Mouse (Mus musculus): ENCODE data around the gene Gm10135. TPM values are rescaled to one million over a fixed set of nuclear protein-coding genes. Genes with fewer than 3 reads are reported as not detected.

The Gm10135 gene
- not detected for total RNA-seq (2023)

GRCm38 (mm10) chr5:72974602-72975001 is at the start of gene Gm10135:
Gene Gm10135 (minus strand): TSS chr5:72974702.

GRCm38 (mm10) chr5:73006784-73007581 is 32.5 kb upstream of the Gm10135 start, which contains the start of gene Slc10a4:
Gene Slc10a4 (plus strand): TSS chr5:73006883.

Other genes starting within 250 kb of the Gm10135 start
- 100 to 1,000 TPM; 175 to 177 TPM for gene Txk, start 221.9 kb downstream of the Gm10135 start, total RNA-seq (2023)
- gene Tec, start 106.2 kb downstream of the Gm10135 start, total RNA-seq (2023): 10 to 100 TPM; 12.4 to 20.0 TPM
- 10 to 100 TPM; 63.8 to 69.1 TPM for gene Slain2, start 60.4 kb downstream of the Gm10135 start, total RNA-seq (2023)
- gene Slc10a4, start 32.2 kb upstream of the Gm10135 start, total RNA-seq (2023): not detected